Mouse (Mus musculus) urinary bladder, postnatal 14 days (tissue): ENCODE results near the gene Gm4340.
"Not testable (repeated sequence)": the region's sequence is repeated elsewhere in the genome, so short reads cannot be mapped to it uniquely, and the experiment has no call there.

Experiments used
- DNase-seq: peaks from one replicate; pipeline ENCODE4 v3.0.0; 2021; ENCODE audit warnings: low spot score

Gene Gm4340

GRCm38 (mm10) chr10:104193742-104194141, at the start of gene Gm4340:
Gm4340 (plus strand) TSS chr10:104194042.
- not testable (repeated sequence) for DNase-seq

- not testable (repeated sequence) for DNase-seq
These were observed 42.6 kb upstream of the Gm4340 start, which contains the start of gene Gm6763 for GRCm38 (mm10) chr10:104151197-104151596. Gm6763 (plus strand) TSS chr10:104151497.

- not testable (repeated sequence) for DNase-seq
These were observed 34.1 kb upstream of the Gm4340 start, which contains the start of gene Gm8764 for GRCm38 (mm10) chr10:104159706-104160105. Gm8764 (plus strand) TSS chr10:104160006.

- not testable (repeated sequence) for DNase-seq
These were observed 25.6 kb upstream of the Gm4340 start, which contains the start of gene Gm21304 for GRCm38 (mm10) chr10:104168215-104168614. Gm21304 (plus strand) TSS chr10:104168515.

- not testable (repeated sequence) for DNase-seq
These were observed 17.1 kb upstream of the Gm4340 start, which contains the start of gene Gm21312 for GRCm38 (mm10) chr10:104176724-104177123. Gm21312 (plus strand) TSS chr10:104177024.

GRCm38 (mm10) chr10:104185233-104185632, 8.6 kb upstream of the Gm4340 start, which contains the start of gene Gm20765:
Gm20765 (plus strand) TSS chr10:104185533.
- DNase-seq: not testable (repeated sequence)

GRCm38 (mm10) chr10:104209655-104210054, 15.8 kb downstream of the Gm4340 start:
- no peak for DNase-seq

- no peak for DNase-seq
These were observed 16.6 kb downstream of the Gm4340 start for GRCm38 (mm10) chr10:104210268-104210990.

- no peak for DNase-seq
These were observed 20.7 kb downstream of the Gm4340 start for GRCm38 (mm10) chr10:104214527-104214926.

GRCm38 (mm10) chr10:104220303-104221021, 26.6 kb downstream of the Gm4340 start:
- no peak for DNase-seq
